Mouse (Mus musculus) forebrain, embryonic 16.5 days (tissue): Measurements from ENCODE around the gene E130114P18Rik. TPM values are rescaled to one million over a fixed set of nuclear protein-coding genes. Genes with fewer than 3 reads are reported as not detected.
A peak's percentile ranks its signal among the peaks of the same experiment; 100 is the strongest.

Experiments used
- ATAC-seq: fragments of 200-750 bp; cut with Nextera tagmentation; 2 replicates; pipeline ENCODE4 v1.8.0; 2017; ENCODE audit warnings: mild to moderate bottlenecking, moderate library complexity
- H3K27ac ChIP-seq: fragments of 300-500 bp; sonication (generic); 2 replicates; pipeline ENCODE4 v1.5.1; 2014; ENCODE audit warnings: low read length, control low read depth
- H3K27me3 ChIP-seq: fragments of 300-500 bp; sonication (generic); replicated peaks from 2 replicates; pipeline ENCODE4 v1.6.1; 2014; ENCODE audit warnings: low read length; ENCODE audit not compliant: control insufficient read depth, insufficient read depth
- H3K36me3 ChIP-seq: fragments of 300-500 bp; sonication (generic); 2 replicates; pipeline ENCODE4 v1.6.1; 2014; ENCODE audit not compliant: control insufficient read depth, insufficient read depth
- H3K4me1 ChIP-seq: fragments of 300-500 bp; sonication (generic); replicated peaks from 2 replicates; pipeline ENCODE4 v1.6.1; 2014; ENCODE audit warnings: low read length; ENCODE audit not compliant: control insufficient read depth, insufficient read depth
- H3K4me2 ChIP-seq: fragments of 300-500 bp; sonication (generic); 2 replicates; pipeline ENCODE4 v1.6.1; 2014; ENCODE audit warnings: mild to moderate bottlenecking, low read length, control low read depth
- H3K4me3 ChIP-seq: fragments of 300-500 bp; sonication (generic); replicated peaks from 2 replicates; pipeline ENCODE4 v1.5.1; 2014; ENCODE audit warnings: mild to moderate bottlenecking, low read length, control low read depth
- H3K9ac ChIP-seq: fragments of 300-500 bp; sonication (generic); replicated peaks from 2 replicates; pipeline ENCODE4 v1.6.1; 2014; ENCODE audit warnings: low read depth, low read length, control low read depth
- H3K9me3 ChIP-seq: fragments of 300-500 bp; sonication (generic); 2 replicates; pipeline ENCODE4 v1.6.1; 2016; ENCODE audit warnings: low read length; ENCODE audit not compliant: control insufficient read depth
- WGBS: fragments of 180-500 bp; shearing (Covaris S2); extraction: QIAGEN DNeasy Blood & Tissue Kit; methylation state at CpG from one replicate; pipeline ENCODE4 v1.1.7; 2014; 5-methylcytosine and 5-hydroxymethylcytosine counted together
- polyA plus RNA-seq: library from polyadenylated mRNA; unstranded; fragments of >200 nt; fragmentation: Nextera tagmentation; extraction: Ambion mirVana; gene quantifications from 2 replicates; pipeline ENCODE4 v1.2.1, GENCODE M21; 2015

The E130114P18Rik gene
- polyA plus RNA-seq, 1 experiment from 2014 or later = 31.0 TPM

DNA sequence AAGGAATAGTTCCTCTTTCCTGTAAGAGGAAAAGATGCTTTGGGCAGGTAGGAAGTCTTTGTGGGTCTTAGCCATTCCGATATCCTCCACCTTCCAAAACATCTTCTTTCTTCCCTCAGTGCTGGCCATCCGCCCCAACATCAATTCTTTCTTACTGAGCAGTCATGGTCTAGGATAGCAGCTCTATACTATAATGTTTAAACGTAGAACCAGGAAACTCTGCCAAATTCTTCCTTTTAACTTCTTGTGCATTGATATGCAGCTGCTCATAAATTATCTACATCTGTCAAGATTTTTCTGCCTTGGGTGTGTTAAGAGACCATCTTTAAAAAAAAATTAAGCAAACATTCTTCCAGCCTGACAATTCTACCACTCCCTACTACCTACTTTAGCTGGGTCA lies 47.5 kb downstream of the E130114P18Rik start:
- Histone ChIP-seq H3K9ac (no peak overlapping the region), H3K4me2 (no peak overlapping the region), H3K4me3 (no peak overlapping the region), H3K4me1 (no peaks in the 10 kb centered on the region), H3K36me3 (no peaks in the 10 kb centered on the region), H3K27me3 (no peaks in the 10 kb centered on the region), H3K27ac (no peak overlapping the region), H3K9me3 (no peaks in the 10 kb centered on the region)
- ATAC-seq = no peak
- 80% methylated on average over 3 of the region's 3 CpGs for WGBS

DNA sequence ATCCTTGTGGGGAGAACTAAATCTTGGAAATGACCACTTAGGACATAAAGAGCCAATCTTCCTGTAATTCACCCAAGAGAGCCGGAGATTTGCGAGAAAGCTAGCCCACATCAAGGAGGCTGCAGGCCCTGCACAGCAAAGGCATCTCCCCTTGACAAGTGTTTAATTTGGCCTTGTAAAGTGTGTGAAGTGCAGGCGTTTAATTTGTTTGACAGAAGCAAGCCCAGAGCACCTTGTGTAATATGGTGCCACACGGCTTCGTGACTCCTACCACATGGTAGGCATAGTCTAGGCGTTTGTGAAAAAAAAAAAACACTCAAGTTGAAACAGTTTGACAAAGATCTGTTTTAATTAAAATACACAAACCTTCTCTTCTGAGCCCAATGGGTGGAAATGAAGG lies 47.9 kb downstream of the E130114P18Rik start:
- H3K4me3 ChIP-seq = no peak overlapping the region
- no peak for ATAC-seq
- WGBS = 66% methylated on average over 6 of the region's 6 CpGs
- no peak overlapping the region for H3K4me2 ChIP-seq
- H3K9me3 ChIP-seq = no peaks in the 10 kb centered on the region
- H3K27me3 ChIP-seq = no peaks in the 10 kb centered on the region
- no peak overlapping the region for H3K27ac ChIP-seq
- H3K4me1 ChIP-seq = no peaks in the 10 kb centered on the region
- H3K9ac ChIP-seq = no peak overlapping the region
- no peaks in the 10 kb centered on the region for H3K36me3 ChIP-seq

DNA sequence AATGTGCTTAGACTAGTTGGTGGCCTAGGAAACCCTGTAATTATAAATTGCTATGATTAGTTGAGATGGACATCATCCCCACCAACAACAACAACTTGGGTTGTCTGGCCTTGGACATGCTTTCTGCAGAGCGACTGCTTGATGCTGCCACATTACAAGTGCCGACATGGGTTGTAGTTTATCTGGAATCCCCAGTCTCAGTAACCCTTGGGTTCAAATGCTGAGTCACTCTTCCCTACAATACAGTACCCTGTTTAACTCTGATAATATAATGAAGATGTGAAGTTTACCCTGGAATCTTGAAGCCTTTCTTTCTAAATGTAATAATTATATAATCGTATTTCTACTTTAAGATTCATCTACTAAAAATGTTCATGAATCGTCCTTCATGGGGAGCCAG lies 49.4 kb downstream of the E130114P18Rik start:
- Histone ChIP-seq H3K36me3 (no peaks in the 10 kb centered on the region), H3K9ac (no peak overlapping the region), H3K4me2 (no peak overlapping the region), H3K27me3 (no peaks in the 10 kb centered on the region), H3K4me1 (no peaks in the 10 kb centered on the region), H3K27ac (no peak overlapping the region), H3K4me3 (no peak overlapping the region), H3K9me3 (no peaks in the 10 kb centered on the region)
- ATAC-seq = no peak
- WGBS = 96% methylated on average over 4 of the region's 4 CpGs

DNA sequence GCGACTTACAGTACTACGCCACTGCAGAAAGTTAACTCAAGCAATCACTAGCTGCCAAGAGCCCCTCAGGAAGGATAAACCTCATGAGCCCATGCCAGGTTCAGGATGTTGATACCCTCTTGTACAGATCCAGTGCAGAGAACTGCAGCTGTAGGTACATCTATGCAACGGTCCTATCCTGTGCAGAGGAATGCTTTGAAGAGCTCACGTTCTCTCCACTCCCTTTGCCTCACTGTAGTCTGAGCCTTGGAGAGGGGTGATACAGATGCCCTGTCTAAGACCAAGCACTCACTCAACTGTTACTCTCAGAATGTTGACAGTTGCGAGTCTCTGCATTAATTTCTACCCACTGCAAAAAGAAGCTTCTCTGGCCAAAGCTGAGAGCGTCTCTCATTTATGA lies 54.5 kb downstream of the E130114P18Rik start:
- Histone ChIP-seq H3K4me2 (no peak overlapping the region), H3K4me3 (no peak overlapping the region), H3K9ac (no peak overlapping the region), H3K36me3 (no peaks in the 10 kb centered on the region), H3K4me1 (peaks cover 7% of the 10 kb centered on the region; the same call in 1 of the 2 replicates), H3K27me3 (no peaks in the 10 kb centered on the region), H3K27ac (no peak overlapping the region), H3K9me3 (no peaks in the 10 kb centered on the region)
- no peak for ATAC-seq
- 91% methylated on average over 6 of the region's 6 CpGs for WGBS

DNA sequence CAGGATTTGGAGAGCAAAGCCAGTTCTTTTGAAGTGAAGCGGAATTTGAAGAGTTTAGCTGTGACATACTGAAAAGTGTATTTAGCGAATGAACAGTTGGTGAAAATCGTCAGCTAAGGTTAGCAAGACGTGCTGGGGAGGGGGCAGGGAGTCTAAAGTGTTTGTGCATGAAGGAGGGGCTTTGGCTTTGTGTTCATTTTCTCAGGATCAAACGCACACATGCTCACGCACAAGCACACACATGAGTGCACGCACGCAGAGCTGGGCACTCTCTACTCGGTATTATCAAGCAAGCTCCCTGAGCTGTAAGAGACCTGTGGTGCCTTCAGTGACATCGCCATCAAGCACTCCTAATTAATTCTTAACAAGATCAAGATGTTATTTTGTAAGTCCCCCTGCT lies 55.2 kb downstream of the E130114P18Rik start:
- 16% methylated on average over 10 of the region's 10 CpGs for WGBS
- peaks cover 7% of the 10 kb centered on the region; the same call in 1 of the 2 replicates for H3K4me1 ChIP-seq
- peak; percentile 65 for ATAC-seq
- H3K4me3 ChIP-seq = no peak overlapping the region
- H3K27ac ChIP-seq = no peak overlapping the region
- no peaks in the 10 kb centered on the region for H3K9me3 ChIP-seq
- H3K4me2 ChIP-seq = peak overlapping the region; percentile 22; the same call in 1 of the 2 replicates
- no peaks in the 10 kb centered on the region for H3K36me3 ChIP-seq
- H3K27me3 ChIP-seq = no peaks in the 10 kb centered on the region
- H3K9ac ChIP-seq = no peak overlapping the region

DNA sequence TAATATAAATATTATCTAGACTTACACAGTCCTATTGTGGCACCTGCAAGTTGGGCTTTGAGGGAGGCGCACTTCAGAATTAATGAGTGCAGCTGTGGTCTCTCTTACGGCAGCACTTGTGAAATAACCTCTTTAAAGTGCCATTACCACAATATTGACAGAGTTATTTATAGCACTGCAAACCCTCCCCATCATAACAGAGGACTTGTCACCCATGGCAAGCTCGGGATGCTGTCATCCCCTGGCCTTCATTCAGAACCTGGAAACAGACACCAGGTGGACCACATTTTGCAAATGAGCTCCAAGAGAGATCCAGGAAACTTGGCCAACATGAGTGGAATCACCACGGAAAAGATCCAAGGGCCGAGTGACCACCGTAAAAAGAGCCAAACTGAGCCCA lies 63.3 kb downstream of the E130114P18Rik start:
- no peak overlapping the region for H3K4me3 ChIP-seq
- no peak overlapping the region for H3K27ac ChIP-seq
- peaks cover 24% of the 10 kb centered on the region for H3K4me1 ChIP-seq
- no peak overlapping the region for H3K9ac ChIP-seq
- H3K36me3 ChIP-seq = no peaks in the 10 kb centered on the region
- H3K27me3 ChIP-seq = no peaks in the 10 kb centered on the region
- no peaks in the 10 kb centered on the region for H3K9me3 ChIP-seq
- no peak overlapping the region for H3K4me2 ChIP-seq
- 39% methylated on average over 6 of the region's 6 CpGs for WGBS
- ATAC-seq = peak; percentile 77

DNA sequence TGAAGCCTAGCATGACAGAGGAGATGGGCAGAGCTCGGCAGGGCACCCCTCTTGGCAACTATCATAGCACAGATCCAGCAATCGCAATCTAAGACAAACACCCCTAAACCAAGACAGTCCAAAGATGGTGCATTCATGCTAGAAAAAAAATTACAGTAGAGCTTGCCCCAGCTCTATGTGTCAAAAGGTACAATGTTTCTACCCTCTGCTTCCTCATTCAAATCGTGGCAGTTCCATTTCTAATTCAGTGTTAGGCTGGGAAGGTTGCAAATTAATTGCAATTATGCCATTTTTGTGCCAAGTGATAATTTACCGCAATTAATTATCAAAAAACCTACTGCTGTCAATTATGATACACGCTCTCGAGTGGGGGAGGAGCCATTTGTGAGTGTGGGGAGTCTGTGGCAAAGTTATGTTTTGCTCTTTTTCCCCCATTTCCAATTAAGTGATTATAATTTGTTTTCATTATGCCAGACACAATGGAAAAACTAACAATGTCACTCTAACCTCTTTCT lies 63.7 kb downstream of the E130114P18Rik start:
- no peak overlapping the region; the same call in 1 of the 2 replicates for H3K4me2 ChIP-seq
- no peaks in the 10 kb centered on the region for H3K27me3 ChIP-seq
- H3K27ac ChIP-seq = peak overlapping the region; percentile 20; the same call in 1 of the 2 replicates
- WGBS = 22% methylated on average over 6 of the region's 6 CpGs
- H3K9me3 ChIP-seq = no peaks in the 10 kb centered on the region
- no peak overlapping the region for H3K9ac ChIP-seq
- ATAC-seq = peak; percentile 62
- H3K36me3 ChIP-seq = no peaks in the 10 kb centered on the region
- H3K4me1 ChIP-seq = peaks cover 25% of the 10 kb centered on the region
- no peak overlapping the region for H3K4me3 ChIP-seq

DNA sequence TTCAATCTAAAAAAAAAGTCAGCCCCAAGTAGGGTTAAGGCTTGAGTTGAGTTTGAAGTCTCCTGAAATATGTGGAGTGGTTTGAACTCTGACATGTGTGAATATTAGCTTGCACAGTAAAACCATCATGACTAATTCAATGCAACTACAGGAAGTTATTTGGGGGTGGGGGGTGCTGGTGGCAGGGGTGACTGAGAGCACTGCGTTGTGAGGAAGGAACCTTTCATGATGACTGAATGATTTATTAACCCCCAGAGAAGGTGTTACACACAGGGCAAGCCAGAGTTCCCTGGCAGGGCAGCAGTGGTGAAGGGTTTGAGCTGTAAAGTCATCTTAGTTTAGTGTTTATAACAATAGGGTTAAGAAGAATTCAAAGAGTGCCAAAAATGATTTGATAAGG lies 65.3 kb downstream of the E130114P18Rik start:
- H3K27me3 ChIP-seq = no peaks in the 10 kb centered on the region
- H3K9me3 ChIP-seq = no peaks in the 10 kb centered on the region
- no peak for ATAC-seq
- no peak overlapping the region for H3K27ac ChIP-seq
- peaks cover 28% of the 10 kb centered on the region for H3K4me1 ChIP-seq
- no peak overlapping the region for H3K9ac ChIP-seq
- 55% methylated on average over 1 of the region's 1 CpGs for WGBS
- H3K36me3 ChIP-seq = no peaks in the 10 kb centered on the region
- no peak overlapping the region for H3K4me3 ChIP-seq
- H3K4me2 ChIP-seq = no peak overlapping the region

DNA sequence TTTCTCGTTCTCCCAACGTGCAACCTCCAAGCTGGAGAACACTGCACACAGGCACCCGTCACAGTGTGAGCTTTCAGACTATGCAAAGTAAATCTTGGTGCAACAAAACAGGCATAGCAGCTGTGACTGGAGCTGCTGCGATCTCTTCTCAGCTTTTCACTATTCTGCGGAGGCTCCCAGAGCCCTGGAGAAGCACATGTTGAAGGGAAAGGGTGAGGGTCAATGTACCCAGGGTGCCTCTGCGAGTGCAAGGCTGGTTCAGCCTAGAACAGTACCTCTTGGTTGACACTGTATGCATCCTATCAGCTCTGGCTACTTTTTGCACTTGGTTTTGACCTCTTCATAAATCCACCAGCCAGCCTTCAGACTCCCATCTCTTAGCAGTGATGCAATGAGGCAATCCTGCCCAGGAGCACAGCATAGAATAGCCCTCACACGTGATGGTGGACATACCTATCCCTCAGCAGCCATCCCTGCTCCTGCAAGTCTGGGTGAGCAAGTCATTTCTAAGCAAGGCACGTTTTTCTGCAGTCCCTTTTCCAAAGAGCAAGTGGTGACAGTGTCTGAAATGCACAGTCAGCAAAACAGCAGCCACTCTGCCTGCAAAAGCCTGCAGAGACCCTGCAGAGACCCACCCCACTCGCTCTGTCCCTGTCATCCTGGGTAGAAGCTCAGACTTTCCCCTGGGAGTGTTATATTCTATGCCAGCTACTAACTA lies 67.7 kb downstream of the E130114P18Rik start:
- Histone ChIP-seq H3K4me2 (no peak overlapping the region), H3K4me1 (peaks cover 28% of the 10 kb centered on the region), H3K9ac (no peak overlapping the region), H3K36me3 (no peaks in the 10 kb centered on the region), H3K27ac (no peak overlapping the region), H3K4me3 (no peak overlapping the region), H3K9me3 (no peaks in the 10 kb centered on the region), H3K27me3 (no peaks in the 10 kb centered on the region)
- ATAC-seq = peak; percentile 78
- WGBS = 26% methylated on average over 9 of the region's 9 CpGs
